Mouse (Mus musculus): ENCODE data around the gene Zc3hc1. TPM values are rescaled to one million over a fixed set of nuclear protein-coding genes. Genes with fewer than 3 reads are reported as not detected.
"Not testable (repeated sequence)": the region's sequence is repeated elsewhere in the genome, so short reads cannot be mapped to it uniquely, and the experiment has no call there.

Zc3hc1 gene
- polyA plus RNA-seq, 1 experiment: 41.6 TPM

- TF ChIP-seq POLR2A (IDR thresholded peaks at IDR 0.05; ENCODE audit: borderline replicate concordance, extremely low read depth, insufficient read depth, insufficient read length, poor library complexity, severe bottlenecking) (no peak), CTCF (IDR thresholded peaks at IDR 0.05; ENCODE audit: borderline replicate concordance, extremely low read depth, insufficient read depth, insufficient read length) (peak; percentile 91)
Observed at GRCm38 (mm10) chr6:30403465-30403864, 12.6 kb upstream of the Zc3hc1 start.

GRCm38 (mm10) chr6:30402091-30402491, 11.3 kb upstream of the Zc3hc1 start:
- DNase-seq (ENCODE audit: low read depth): peak; percentile 48

More at GRCm38 (mm10) chr6:30403465-30403864, 12.6 kb upstream of the Zc3hc1 start:
- peak; percentile 96 for DNase-seq (ENCODE audit: low read depth)

GRCm38 (mm10) chr6:30401308-30402015, 10.6 kb upstream of the Zc3hc1 start, which contains the start of gene Klhdc10:
Gene Klhdc10, plus strand, starts transcription at chr6:30401868.
- TF ChIP-seq CTCF (IDR thresholded peaks at IDR 0.05; ENCODE audit: borderline replicate concordance, extremely low read depth, insufficient read depth, insufficient read length): no peak
- TF ChIP-seq POLR2A (IDR thresholded peaks at IDR 0.05; ENCODE audit: borderline replicate concordance, extremely low read depth, insufficient read depth, insufficient read length, poor library complexity, severe bottlenecking): peak; percentile 55
- peak; percentile 100 for DNase-seq (ENCODE audit: low read depth)

More at GRCm38 (mm10) chr6:30402091-30402491, 11.3 kb upstream of the Zc3hc1 start:
- no peak for TF ChIP-seq CTCF (IDR thresholded peaks at IDR 0.05; ENCODE audit: borderline replicate concordance, extremely low read depth, insufficient read depth, insufficient read length)
- no peak for TF ChIP-seq POLR2A (IDR thresholded peaks at IDR 0.05; ENCODE audit: borderline replicate concordance, extremely low read depth, insufficient read depth, insufficient read length, poor library complexity, severe bottlenecking)

GRCm38 (mm10) chr6:30400716-30401115, 9.9 kb upstream of the Zc3hc1 start:
- no peak for DNase-seq (ENCODE audit: low read depth)
- TF ChIP-seq CTCF (IDR thresholded peaks at IDR 0.05; ENCODE audit: borderline replicate concordance, extremely low read depth, insufficient read depth, insufficient read length) (no peak), POLR2A (IDR thresholded peaks at IDR 0.05; ENCODE audit: borderline replicate concordance, extremely low read depth, insufficient read depth, insufficient read length, poor library complexity, severe bottlenecking) (no peak)

- peak; percentile 5 for DNase-seq (ENCODE audit: low read depth)
- no peak for TF ChIP-seq CTCF (IDR thresholded peaks at IDR 0.05; ENCODE audit: borderline replicate concordance, extremely low read depth, insufficient read depth, insufficient read length)
- no peak for TF ChIP-seq POLR2A (IDR thresholded peaks at IDR 0.05; ENCODE audit: borderline replicate concordance, extremely low read depth, insufficient read depth, insufficient read length, poor library complexity, severe bottlenecking)
Observed at GRCm38 (mm10) chr6:30400146-30400545, 9.3 kb upstream of the Zc3hc1 start.

- no peak for TF ChIP-seq CTCF (IDR thresholded peaks at IDR 0.05; ENCODE audit: borderline replicate concordance, extremely low read depth, insufficient read depth, insufficient read length)
- TF ChIP-seq POLR2A (IDR thresholded peaks at IDR 0.05; ENCODE audit: borderline replicate concordance, extremely low read depth, insufficient read depth, insufficient read length, poor library complexity, severe bottlenecking): no peak
Observed at GRCm38 (mm10) chr6:30391996-30392395, 1.2 kb upstream of the Zc3hc1 start.

GRCm38 (mm10) chr6:30390271-30390670, 557 bp downstream of the Zc3hc1 start:
- not testable (repeated sequence) for DNase-seq (ENCODE audit: low read depth)

More at GRCm38 (mm10) chr6:30391996-30392395, 1.2 kb upstream of the Zc3hc1 start:
- no peak for DNase-seq (ENCODE audit: low read depth)

GRCm38 (mm10) chr6:30381116-30381515, 9.7 kb downstream of the Zc3hc1 start:
- TF ChIP-seq POLR2A (IDR thresholded peaks at IDR 0.05; ENCODE audit: borderline replicate concordance, extremely low read depth, insufficient read depth, insufficient read length, poor library complexity, severe bottlenecking): no peak
- peak; percentile 48; the same call in 1 of the 2 replicates for TF ChIP-seq CTCF (IDR thresholded peaks at IDR 0.05; ENCODE audit: borderline replicate concordance, extremely low read depth, insufficient read depth, insufficient read length)
- peak; percentile 65 for DNase-seq (ENCODE audit: low read depth)

GRCm38 (mm10) chr6:30375791-30376190, 15.0 kb downstream of the Zc3hc1 start:
- TF ChIP-seq POLR2A (IDR thresholded peaks at IDR 0.05; ENCODE audit: borderline replicate concordance, extremely low read depth, insufficient read depth, insufficient read length, poor library complexity, severe bottlenecking): no peak
- TF ChIP-seq CTCF (IDR thresholded peaks at IDR 0.05; ENCODE audit: borderline replicate concordance, extremely low read depth, insufficient read depth, insufficient read length): no peak
- DNase-seq (ENCODE audit: low read depth): peak; percentile 22

GRCm38 (mm10) chr6:30374731-30375510, 15.9 kb downstream of the Zc3hc1 start:
- TF ChIP-seq POLR2A (IDR thresholded peaks at IDR 0.05; ENCODE audit: borderline replicate concordance, extremely low read depth, insufficient read depth, insufficient read length, poor library complexity, severe bottlenecking) (no peak), CTCF (IDR thresholded peaks at IDR 0.05; ENCODE audit: borderline replicate concordance, extremely low read depth, insufficient read depth, insufficient read length) (no peak)
- peak; percentile 59 for DNase-seq (ENCODE audit: low read depth)

- TF ChIP-seq POLR2A (IDR thresholded peaks at IDR 0.05; ENCODE audit: borderline replicate concordance, extremely low read depth, insufficient read depth, insufficient read length, poor library complexity, severe bottlenecking) (no peak), CTCF (IDR thresholded peaks at IDR 0.05; ENCODE audit: borderline replicate concordance, extremely low read depth, insufficient read depth, insufficient read length) (no peak)
- no peak for DNase-seq (ENCODE audit: low read depth)
Observed at GRCm38 (mm10) chr6:30372627-30373369, 18.0 kb downstream of the Zc3hc1 start.
